Mouse (Mus musculus): ENCODE data around the gene Smarcc2. TPM values are rescaled to one million over a fixed set of nuclear protein-coding genes. Genes with fewer than 3 reads are reported as not detected.

Smarcc2 gene
- polyA plus RNA-seq, 1 experiment from 2014 or later: 22.6 TPM

DNA sequence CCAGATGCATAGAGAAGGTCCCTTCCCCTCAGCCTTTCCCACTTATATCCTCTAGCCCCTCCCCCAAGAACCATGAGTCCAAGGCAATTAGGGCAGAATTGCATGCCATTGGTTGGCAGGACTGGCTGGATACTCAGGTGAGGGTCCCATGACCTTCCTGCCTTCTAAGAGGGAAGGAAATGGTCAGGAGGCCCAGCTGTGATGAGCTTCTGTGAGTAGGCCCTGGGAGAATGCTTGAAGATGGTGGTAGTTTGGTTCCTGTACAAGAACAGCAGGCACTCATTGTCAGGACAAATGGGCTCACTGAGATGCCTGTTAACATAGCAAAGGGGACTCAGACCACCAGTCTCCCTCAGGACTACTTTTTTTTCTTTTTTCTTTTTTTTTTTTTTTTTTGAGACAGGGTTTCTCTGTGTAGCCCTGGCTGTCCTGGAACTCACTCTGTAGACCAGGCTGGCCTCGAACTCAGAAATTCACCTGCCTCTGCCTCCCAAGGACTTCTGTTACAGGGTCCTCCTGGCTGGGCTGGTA, 79.4 kb downstream of the Smarcc2 start:
- Histone ChIP-seq H3K4me3 (ENCODE audit: low read depth, low read length) (no peak overlapping the region), H3K27me3 (ENCODE audit: control insufficient read depth, insufficient read depth, low read depth, low read length) (no peaks in the 10 kb centered on the region), H3K9ac (ENCODE audit: low read depth, low read length) (no peak overlapping the region), H3K4me1 (ENCODE audit: control insufficient read depth, low read depth, low read length) (peaks cover 15% of the 10 kb centered on the region), H3K27ac (ENCODE audit: low read length) (no peak overlapping the region), H3K36me3 (ENCODE audit: control insufficient read depth, insufficient read depth) (no peaks in the 10 kb centered on the region; the same call in 1 of the 2 replicates), H3K4me2 (ENCODE audit: low read depth, low read length) (no peak overlapping the region), H3K9me3 (replicated peaks; ENCODE audit: control insufficient read depth, low read length) (no peaks in the 10 kb centered on the region)
- ATAC-seq (ENCODE audit: low read depth): no peak
- WGBS (ENCODE audit: insufficient replicate concordance): 69% methylated on average over 1 of the region's 1 CpGs

Small RNA genes lying within 50 kb of the gene (microRNA-seq; reads per million reads assigned to microRNA genes)
- gene Mir6916 (not detected), gene Mir8105 (not detected)

Other genes starting within 250 kb of the Smarcc2 start
- 28.0 and 30.8 TPM in 2 replicates for gene Spryd4, start 247.4 kb upstream of the Smarcc2 start, polyA plus RNA-seq (2015; fragmentation: Nextera tagmentation; extraction: Ambion mirVana)
- gene Mip, start 233.4 kb upstream of the Smarcc2 start, polyA plus RNA-seq (2015; fragmentation: Nextera tagmentation; extraction: Ambion mirVana): 0.05 TPM in 1 of 2 replicates, not detected in the other
- 23.5 and 23.6 TPM in 2 replicates for gene Timeless, start 227.2 kb upstream of the Smarcc2 start, polyA plus RNA-seq (2015; fragmentation: Nextera tagmentation; extraction: Ambion mirVana)
- 1.4 and 1.9 TPM in 2 replicates for gene Apon, start 205.2 kb upstream of the Smarcc2 start, polyA plus RNA-seq (2015; fragmentation: Nextera tagmentation; extraction: Ambion mirVana)
- gene Apof, start 190.6 kb upstream of the Smarcc2 start, polyA plus RNA-seq (2015; fragmentation: Nextera tagmentation; extraction: Ambion mirVana): 212 and 253 TPM in 2 replicates
- gene Stat2, start 188.7 kb upstream of the Smarcc2 start, polyA plus RNA-seq (2015; fragmentation: Nextera tagmentation; extraction: Ambion mirVana): 7.8 and 9.5 TPM in 2 replicates
- gene Il23a, start 160.5 kb upstream of the Smarcc2 start, polyA plus RNA-seq (2015; fragmentation: Nextera tagmentation; extraction: Ambion mirVana): 0.06 and 0.12 TPM in 2 replicates
- gene Pan2, start 155.9 kb upstream of the Smarcc2 start, polyA plus RNA-seq (2015; fragmentation: Nextera tagmentation; extraction: Ambion mirVana): 13.2 and 14.8 TPM in 2 replicates
- 86.6 and 92.8 TPM in 2 replicates for gene Cnpy2, start 136.8 kb upstream of the Smarcc2 start, polyA plus RNA-seq (2015; fragmentation: Nextera tagmentation; extraction: Ambion mirVana)
- gene Cs, start 121.5 kb upstream of the Smarcc2 start, polyA plus RNA-seq (2015; fragmentation: Nextera tagmentation; extraction: Ambion mirVana): 102 and 107 TPM in 2 replicates
- gene Coq10a, start 90.3 kb upstream of the Smarcc2 start, polyA plus RNA-seq (2015; fragmentation: Nextera tagmentation; extraction: Ambion mirVana): 0.65 and 0.96 TPM in 2 replicates
- gene Ankrd52, start 82.1 kb upstream of the Smarcc2 start, polyA plus RNA-seq (2015; fragmentation: Nextera tagmentation; extraction: Ambion mirVana): 4.0 and 4.3 TPM in 2 replicates
- 76.8 and 88.2 TPM in 2 replicates for gene Slc39a5, start 58.0 kb upstream of the Smarcc2 start, polyA plus RNA-seq (2015; fragmentation: Nextera tagmentation; extraction: Ambion mirVana)
- 31.6 and 31.7 TPM in 2 replicates for gene Nabp2, start 47.8 kb upstream of the Smarcc2 start, polyA plus RNA-seq (2015; fragmentation: Nextera tagmentation; extraction: Ambion mirVana)
- gene Rnf41, start 47.6 kb upstream of the Smarcc2 start, polyA plus RNA-seq (2015; fragmentation: Nextera tagmentation; extraction: Ambion mirVana): 8.3 and 8.5 TPM in 2 replicates
- 448 and 465 TPM in 2 replicates for gene Myl6, start 34.9 kb downstream of the Smarcc2 start, polyA plus RNA-seq (2015; fragmentation: Nextera tagmentation; extraction: Ambion mirVana)
- 1.8 and 2.0 TPM in 2 replicates for gene Myl6b, start 39.4 kb downstream of the Smarcc2 start, polyA plus RNA-seq (2015; fragmentation: Nextera tagmentation; extraction: Ambion mirVana)
- 10.3 and 10.5 TPM in 2 replicates for gene Esyt1, start 66.6 kb downstream of the Smarcc2 start, polyA plus RNA-seq (2015; fragmentation: Nextera tagmentation; extraction: Ambion mirVana)
- 4.9 and 5.7 TPM in 2 replicates for gene Zc3h10, start 88.5 kb downstream of the Smarcc2 start, polyA plus RNA-seq (2015; fragmentation: Nextera tagmentation; extraction: Ambion mirVana)
- 2,106 and 2,245 TPM in 2 replicates for gene Rpl41, start 90.1 kb downstream of the Smarcc2 start, polyA plus RNA-seq (2015; fragmentation: Nextera tagmentation; extraction: Ambion mirVana)
- 96.2 and 103 TPM in 2 replicates for gene Pa2g4, start 106.7 kb downstream of the Smarcc2 start, polyA plus RNA-seq (2015; fragmentation: Nextera tagmentation; extraction: Ambion mirVana)
- 4.2 and 5.2 TPM in 2 replicates for gene Erbb3, start 130.4 kb downstream of the Smarcc2 start, polyA plus RNA-seq (2015; fragmentation: Nextera tagmentation; extraction: Ambion mirVana)
- 301 and 353 TPM in 2 replicates for gene Rps26, start 167.5 kb downstream of the Smarcc2 start, polyA plus RNA-seq (2015; fragmentation: Nextera tagmentation; extraction: Ambion mirVana)
- 0.08 and 0.15 TPM in 2 replicates for gene Ikzf4, start 186.7 kb downstream of the Smarcc2 start, polyA plus RNA-seq (2015; fragmentation: Nextera tagmentation; extraction: Ambion mirVana)
- 12.5 and 12.9 TPM in 2 replicates for gene Suox, start 214.8 kb downstream of the Smarcc2 start, polyA plus RNA-seq (2015; fragmentation: Nextera tagmentation; extraction: Ambion mirVana)
- 36.6 and 38.6 TPM in 2 replicates for gene Rab5b, start 237.0 kb downstream of the Smarcc2 start, polyA plus RNA-seq (2015; fragmentation: Nextera tagmentation; extraction: Ambion mirVana)
- gene Pmel, start 244.9 kb downstream of the Smarcc2 start, polyA plus RNA-seq (2015; fragmentation: Nextera tagmentation; extraction: Ambion mirVana): 0.43 and 0.59 TPM in 2 replicates
- gene Cdk2, start 245.8 kb downstream of the Smarcc2 start, polyA plus RNA-seq (2015; fragmentation: Nextera tagmentation; extraction: Ambion mirVana): 50.8 and 53.8 TPM in 2 replicates